Mouse (Mus musculus): ENCODE results near the gene Wrb.

DNA sequence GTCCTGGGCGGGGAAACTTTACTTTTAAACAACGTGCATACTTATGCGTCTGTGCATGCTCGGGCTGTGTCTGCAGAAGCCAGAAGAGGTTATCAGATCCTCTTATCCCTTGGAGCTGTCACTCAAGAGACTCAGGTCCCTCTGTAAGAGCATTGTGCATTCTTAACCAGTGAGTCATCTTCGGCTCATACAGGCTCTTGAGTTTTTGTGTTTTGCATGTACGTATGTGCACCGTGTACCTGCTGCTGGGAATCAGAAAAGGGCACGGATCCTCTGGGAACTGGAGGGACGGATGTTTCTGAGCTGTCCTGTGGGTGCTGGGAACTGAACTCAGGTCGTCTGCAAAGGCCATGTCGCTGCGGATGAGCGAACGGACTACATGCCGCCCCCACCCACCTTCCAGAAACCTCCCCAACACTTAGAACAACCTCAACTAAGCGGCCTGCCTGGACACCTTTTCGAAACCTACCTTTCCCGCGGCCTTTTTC, 18.5 kb upstream of the Wrb start:
- TF ChIP-seq CTCF (IDR thresholded peaks at IDR 0.05; ENCODE audit: extremely low read depth, insufficient read depth, low read length) (no peak), POLR2A (IDR thresholded peaks at IDR 0.05; ENCODE audit: extremely low read depth, insufficient read depth, low read length) (no peak)

Data from cortical plate, adult 2 months (tissue).